Mouse (Mus musculus) thymus, adult 2 months (tissue): Measurements from ENCODE around the gene Maml3.

Experiments used
- CTCF ChIP-seq: fragments of 200-500 bp; IDR thresholded peaks from 2 replicates; pipeline ENCODE4 v1.5.1; 2012; ENCODE audit warnings: mild to moderate bottlenecking, control low read depth, low read length, moderate library complexity, borderline replicate concordance; ENCODE audit not compliant: control insufficient read depth, poor library complexity, insufficient read depth; ENCODE audit errors: extremely low read depth
- POLR2A ChIP-seq: fragments of 200-500 bp; IDR thresholded peaks from 2 replicates; pipeline ENCODE4 v1.6.1; 2012; ENCODE audit warnings: mild to moderate bottlenecking, low read length, control low read depth, moderate library complexity; ENCODE audit not compliant: control insufficient read depth, poor library complexity, insufficient read depth; ENCODE audit errors: extremely low read depth

- no peak for TF ChIP-seq POLR2A
- peak; percentile 90 for TF ChIP-seq CTCF
Measured at GRCm38 (mm10) chr3:51701281-51701751, 403.6 kb downstream of the Maml3 start.
